Mouse (Mus musculus) kidney, postnatal 14 days (tissue): ENCODE data around the gene Tepsin.

Experiments used
- DNase-seq: peaks from one replicate; pipeline ENCODE4 v3.0.0; 2022; ENCODE audit warnings: mixed read lengths

The Tepsin gene

GRCm38 (mm10) chr11:120063326-120063725 is 35.2 kb downstream of the Tepsin start:
- DNase-seq, result no peak

- DNase-seq, result no peak
Observed at GRCm38 (mm10) chr11:120060634-120061033, 37.9 kb downstream of the Tepsin start.

- DNase-seq, result no peak
Observed at GRCm38 (mm10) chr11:120055953-120056732, 42.4 kb downstream of the Tepsin start.

- no peak for DNase-seq
Observed at GRCm38 (mm10) chr11:120053846-120054245, 44.7 kb downstream of the Tepsin start.

GRCm38 (mm10) chr11:120052274-120052673 is 46.3 kb downstream of the Tepsin start:
- peak; percentile 39 for DNase-seq

GRCm38 (mm10) chr11:120051124-120051811 is 47.3 kb downstream of the Tepsin start:
- no peak for DNase-seq

- peak; percentile 44 for DNase-seq
Observed at GRCm38 (mm10) chr11:120049067-120049466, 49.5 kb downstream of the Tepsin start.

GRCm38 (mm10) chr11:120048252-120048556 is 50.3 kb downstream of the Tepsin start:
- DNase-seq, result no peak

- no peak for DNase-seq
Observed at GRCm38 (mm10) chr11:120047531-120048251, 50.8 kb downstream of the Tepsin start.

- no peak for DNase-seq
Observed at GRCm38 (mm10) chr11:120046553-120047191, 51.9 kb downstream of the Tepsin start, which contains the start of gene Aatk. Aatk (minus strand) TSS chr11:120047167.

- peak; percentile 60 for DNase-seq
Observed at GRCm38 (mm10) chr11:120045839-120046552, 52.5 kb downstream of the Tepsin start.

GRCm38 (mm10) chr11:120045341-120045740 is 53.2 kb downstream of the Tepsin start:
- no peak for DNase-seq

GRCm38 (mm10) chr11:120042141-120042838 is 56.2 kb downstream of the Tepsin start:
- DNase-seq, result no peak

- DNase-seq, result peak; percentile 88
Observed at GRCm38 (mm10) chr11:120041191-120042123, 57.1 kb downstream of the Tepsin start.
